Mouse (Mus musculus): Measurements from ENCODE around the gene Ifi47. TPM values are rescaled to one million over a fixed set of nuclear protein-coding genes. Genes with fewer than 3 reads are reported as not detected.
"Not testable (repeated sequence)": the region's sequence is repeated elsewhere in the genome, so short reads cannot be mapped to it uniquely, and the experiment has no call there.

Gene Ifi47
- total RNA-seq (2021) = 1 to 10 TPM; 1.3 to 3.0 TPM

- intact Hi-C loops (cut with DNase I); DNase-seq (ENCODE audit: low spot score): not testable (repeated sequence)
Observed at GRCm38 (mm10) chr11:49076001-49076757, at the start of gene Ifi47. Gene Ifi47 (plus strand): TSS chr11:49076587.

- intact Hi-C loops (cut with DNase I) = not testable (repeated sequence)
Observed at GRCm38 (mm10) chr11:49050064-49050463, 26.3 kb upstream of the Ifi47 start.

DNA sequence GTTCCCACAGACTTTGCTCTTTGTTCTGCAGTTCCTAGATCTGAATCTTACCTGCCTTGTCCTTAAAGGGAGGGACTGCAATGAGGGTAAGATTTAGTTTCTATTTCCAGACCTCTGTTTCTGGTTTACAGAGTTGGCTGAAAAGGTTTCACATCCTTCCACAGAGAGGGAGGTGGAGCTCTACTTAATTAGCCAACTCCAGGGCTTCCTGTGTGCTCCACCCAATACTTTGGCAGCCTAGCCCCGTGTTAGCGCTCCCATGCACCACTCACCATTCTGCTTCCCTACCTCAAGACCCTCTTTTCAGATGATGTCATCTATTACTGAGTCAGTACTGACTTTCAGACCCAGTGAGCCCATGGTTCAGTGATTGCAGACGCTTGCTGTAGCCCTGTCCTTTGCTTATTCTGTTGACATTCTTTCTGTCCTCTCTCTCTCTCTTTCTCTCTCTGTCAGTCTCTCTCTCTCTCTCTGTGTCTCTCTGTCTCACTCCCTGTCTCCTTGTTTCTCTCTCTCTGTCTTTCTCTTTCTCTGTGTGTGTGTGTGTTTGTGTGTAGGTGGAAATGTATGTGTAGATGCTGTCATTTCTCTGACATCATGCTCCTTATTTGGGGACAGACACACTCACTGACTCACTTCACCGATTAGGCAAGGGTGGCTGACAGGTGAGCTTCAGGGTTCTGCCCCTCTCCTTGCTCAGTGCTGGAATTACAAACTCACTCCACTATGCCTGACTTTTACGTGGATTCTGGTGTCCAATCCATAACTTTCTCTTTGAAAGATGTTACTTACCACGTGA is 25.1 kb upstream of the Ifi47 start, which contains the start of gene 9930111J21Rik2:
TSS of gene 9930111J21Rik2 (minus strand) at position 150 of the 799 bp plus-strand sequence.
- intact Hi-C loops (cut with DNase I); DNase-seq (ENCODE audit: low spot score): not testable (repeated sequence)

More at GRCm38 (mm10) chr11:49050064-49050463, 26.3 kb upstream of the Ifi47 start:
- not testable (repeated sequence) for DNase-seq (ENCODE audit: low spot score)

GRCm38 (mm10) chr11:49051894-49052293 is 24.5 kb upstream of the Ifi47 start:
- intact Hi-C loops (cut with DNase I) = not testable (repeated sequence)

DNA sequence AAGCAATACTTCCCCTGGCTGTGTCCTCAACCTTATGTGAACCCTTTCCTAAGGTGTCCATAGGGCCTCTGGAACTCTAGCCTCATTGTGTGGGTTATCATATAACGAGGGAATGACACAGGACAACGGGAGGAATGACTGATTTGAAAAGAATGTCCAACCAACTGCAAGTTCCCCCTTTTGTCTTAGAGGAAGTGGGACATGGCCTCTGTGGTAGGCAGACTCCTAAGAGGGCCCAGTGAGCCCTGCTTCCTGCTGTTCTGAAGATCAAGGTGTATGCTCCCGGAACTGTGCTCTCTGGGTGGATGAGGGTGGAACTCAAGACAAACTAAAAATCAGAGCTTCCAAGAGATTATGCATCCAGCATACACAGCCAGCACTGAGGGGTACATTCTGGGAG is 16.3 kb upstream of the Ifi47 start:
- intact Hi-C loops (cut with DNase I); DNase-seq (ENCODE audit: low spot score): not testable (repeated sequence)

More at GRCm38 (mm10) chr11:49051894-49052293, 24.5 kb upstream of the Ifi47 start:
- not testable (repeated sequence) for DNase-seq (ENCODE audit: low spot score)

DNA sequence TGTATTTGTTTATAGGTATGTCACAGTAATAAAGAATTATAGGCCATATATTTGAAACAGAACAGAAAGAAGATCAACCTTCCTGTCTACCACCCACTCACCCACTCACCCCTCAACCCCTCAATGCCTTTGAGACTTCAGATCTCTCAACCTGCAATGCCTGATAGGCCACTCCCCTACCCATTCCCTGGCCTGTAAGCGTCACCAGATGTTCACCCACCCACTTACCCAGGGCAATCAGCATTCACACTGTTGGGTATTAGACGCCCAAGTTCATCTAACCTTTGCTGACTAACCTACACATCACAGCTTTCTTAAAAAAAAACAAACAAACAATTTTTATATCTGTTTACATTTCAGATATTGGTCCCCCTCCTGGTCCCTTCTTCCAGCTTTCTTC is 14.5 kb upstream of the Ifi47 start:
- DNase-seq (ENCODE audit: low spot score); intact Hi-C loops (cut with DNase I): not testable (repeated sequence)

DNA sequence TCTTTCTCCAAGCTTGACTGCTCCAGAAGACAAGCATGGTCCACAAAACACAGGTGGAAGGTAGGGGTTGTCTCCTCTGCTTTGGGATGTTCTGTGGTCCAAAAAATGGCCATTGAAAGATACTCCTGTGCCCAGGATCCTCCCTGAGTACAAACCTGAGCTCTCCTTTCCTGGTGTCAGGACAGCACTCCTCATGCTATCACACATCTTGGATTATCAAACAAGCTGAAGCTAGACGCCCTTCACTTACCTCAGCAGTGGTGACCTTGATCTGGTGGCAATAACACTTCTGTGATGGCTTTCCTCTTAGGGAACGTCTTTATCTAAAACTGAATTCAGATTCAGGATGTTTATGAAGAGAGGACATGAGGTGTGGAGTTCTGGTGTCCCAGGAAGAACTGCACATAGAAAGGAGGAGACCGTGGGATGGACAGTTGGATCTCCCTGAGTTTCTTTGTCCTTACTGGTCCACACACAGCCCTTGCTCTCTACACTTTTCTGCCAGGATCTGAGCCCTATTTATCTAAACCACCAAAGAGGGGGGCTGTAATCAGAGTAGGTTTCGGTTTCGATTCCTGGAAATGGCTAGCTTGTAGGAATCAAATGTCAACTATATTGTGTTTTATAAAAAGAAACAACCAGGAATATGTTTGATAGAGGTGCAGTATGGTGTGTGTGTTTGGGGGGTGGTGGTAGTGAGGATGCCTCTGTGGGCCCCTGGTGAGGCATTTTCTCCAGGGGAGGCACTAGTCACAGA is 12.5 kb upstream of the Ifi47 start, which contains the start of gene Tgtp2:
TSS of gene Tgtp2 (minus strand) at position 494 of the 757 bp plus-strand sequence.
- DNase-seq (ENCODE audit: low spot score); intact Hi-C loops (cut with DNase I): not testable (repeated sequence)

DNA sequence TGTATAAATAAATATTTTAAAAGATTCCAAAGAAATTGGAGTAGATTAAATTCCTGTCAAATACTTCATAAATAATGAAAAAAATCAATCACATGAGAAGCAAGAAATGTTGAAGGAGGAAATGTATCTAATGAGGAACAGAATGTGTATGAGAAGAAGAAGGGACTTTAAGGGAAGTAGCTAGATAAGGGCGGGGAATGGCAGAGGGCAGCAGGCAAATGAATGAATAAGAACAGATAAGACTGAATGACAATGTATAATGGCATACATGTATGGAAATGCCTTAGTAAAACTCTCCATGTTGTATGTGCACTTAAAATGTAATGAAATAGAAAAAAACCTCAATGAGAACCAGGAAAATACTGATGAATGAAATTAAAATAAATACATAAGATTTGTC is 8.0 kb upstream of the Ifi47 start:
- DNase-seq (ENCODE audit: low spot score) = no peak
- intact Hi-C loops (cut with DNase I) = no loop called here

DNA sequence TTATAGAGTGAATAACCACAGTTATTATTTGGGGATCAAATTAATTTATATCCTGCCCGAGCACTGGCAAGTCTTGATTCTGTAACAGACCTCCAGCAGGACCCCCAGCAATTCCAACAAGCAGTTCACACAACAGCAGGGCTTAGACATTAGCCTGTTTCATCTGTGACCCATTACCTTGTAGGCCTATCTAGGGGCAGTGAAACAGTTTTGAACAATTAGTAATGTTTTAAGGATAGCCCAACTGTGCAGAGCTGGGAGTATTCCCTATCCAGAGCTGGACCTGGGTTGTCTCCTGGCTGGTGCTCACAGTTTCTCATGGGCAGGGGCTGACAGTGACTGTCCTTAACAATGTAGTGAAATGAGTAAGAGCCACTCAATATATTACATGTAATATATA is 625 bp downstream of the Ifi47 start:
- no peak for DNase-seq (ENCODE audit: low spot score)
- intact Hi-C loops (cut with DNase I) = no loop called here

DNA sequence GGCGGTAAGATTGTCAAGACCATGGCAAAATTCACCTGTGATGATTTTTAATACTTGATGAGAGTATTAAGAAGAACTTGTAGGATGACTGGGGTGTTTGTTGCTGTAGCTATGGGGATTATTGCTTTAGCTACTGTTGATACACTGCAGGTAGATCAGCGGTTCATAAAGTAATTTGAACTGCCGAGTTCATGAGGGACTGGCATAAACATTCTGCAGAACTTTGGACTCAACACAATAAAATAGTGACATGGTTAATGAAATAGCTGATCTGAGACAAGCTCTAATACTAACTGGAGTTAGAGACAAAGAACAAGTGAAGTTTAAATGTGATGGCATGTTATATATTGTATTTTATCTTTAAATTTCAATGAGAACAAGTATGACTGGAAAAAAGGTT is 2.3 kb downstream of the Ifi47 start:
- no peak for DNase-seq (ENCODE audit: low spot score)
- intact Hi-C loops (cut with DNase I) = loop anchor here (1.0 kb wide), 1 partner anchor 156 kb away; no protein-coding TSS in a partner anchor

- intact Hi-C loops (cut with DNase I) = no loop called here
Observed at GRCm38 (mm10) chr11:49080636-49081035, 4.2 kb downstream of the Ifi47 start.

GRCm38 (mm10) chr11:49081356-49081755 is 5.0 kb downstream of the Ifi47 start:
- intact Hi-C loops (cut with DNase I) = no loop called here
- no peak for DNase-seq (ENCODE audit: low spot score)

More at GRCm38 (mm10) chr11:49080636-49081035, 4.2 kb downstream of the Ifi47 start:
- DNase-seq (ENCODE audit: low spot score) = no peak

- DNase-seq (ENCODE audit: low spot score) = no peak
- intact Hi-C loops (cut with DNase I) = no loop called here
Observed at GRCm38 (mm10) chr11:49081886-49082285, 5.5 kb downstream of the Ifi47 start.

DNA sequence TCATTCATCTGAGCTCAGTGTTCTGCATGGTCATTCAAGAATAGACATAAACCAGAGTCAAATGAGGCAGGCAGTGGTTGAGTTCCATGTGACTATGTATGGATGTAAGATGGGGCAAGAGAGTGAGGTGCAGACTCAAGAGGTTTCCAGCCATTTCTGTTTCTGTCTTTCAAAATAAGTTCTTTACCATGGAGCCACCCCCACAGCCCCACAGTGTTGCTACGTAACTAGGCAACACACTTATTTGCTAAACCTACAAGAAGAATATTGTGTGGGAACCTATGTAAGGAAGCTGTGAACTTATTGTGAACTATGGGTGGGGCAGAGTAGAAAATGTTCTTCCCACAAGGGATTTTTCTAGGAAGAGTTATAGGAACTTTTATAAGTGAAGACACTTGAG is 6.8 kb downstream of the Ifi47 start:
- DNase-seq (ENCODE audit: low spot score) = no peak
- intact Hi-C loops (cut with DNase I) = no loop called here

GRCm38 (mm10) chr11:49083808-49084207 is 7.4 kb downstream of the Ifi47 start:
- intact Hi-C loops (cut with DNase I) = no loop called here
- no peak for DNase-seq (ENCODE audit: low spot score)

GRCm38 (mm10) chr11:49084385-49084784 is 8.0 kb downstream of the Ifi47 start:
- intact Hi-C loops (cut with DNase I) = no loop called here

DNA sequence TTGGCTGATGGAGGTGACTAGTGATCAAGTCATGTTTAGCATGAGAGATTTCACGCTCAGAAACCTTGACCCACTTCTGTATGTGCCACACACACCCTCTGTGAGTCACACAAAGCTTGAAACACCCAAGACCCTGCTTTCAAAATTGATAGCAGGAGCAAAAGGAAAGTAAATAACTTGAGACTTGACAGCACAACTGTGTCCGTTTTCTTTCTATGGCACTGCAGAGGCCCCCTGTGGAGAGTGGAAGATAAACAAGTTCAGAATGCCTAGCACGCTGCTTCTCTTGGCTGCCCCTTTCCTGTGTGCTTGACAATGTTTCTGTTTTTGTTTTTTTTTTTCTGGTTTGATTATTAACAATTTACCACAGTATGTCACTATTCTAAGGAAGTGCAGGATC is 8.5 kb downstream of the Ifi47 start:
- intact Hi-C loops (cut with DNase I) = loop anchor here (5.0 kb wide), 1 partner anchor 213 kb away; the partner anchor contains the start of gene Irgm1
- no peak for DNase-seq (ENCODE audit: low spot score)

More at GRCm38 (mm10) chr11:49084385-49084784, 8.0 kb downstream of the Ifi47 start:
- no peak for DNase-seq (ENCODE audit: low spot score)

DNA sequence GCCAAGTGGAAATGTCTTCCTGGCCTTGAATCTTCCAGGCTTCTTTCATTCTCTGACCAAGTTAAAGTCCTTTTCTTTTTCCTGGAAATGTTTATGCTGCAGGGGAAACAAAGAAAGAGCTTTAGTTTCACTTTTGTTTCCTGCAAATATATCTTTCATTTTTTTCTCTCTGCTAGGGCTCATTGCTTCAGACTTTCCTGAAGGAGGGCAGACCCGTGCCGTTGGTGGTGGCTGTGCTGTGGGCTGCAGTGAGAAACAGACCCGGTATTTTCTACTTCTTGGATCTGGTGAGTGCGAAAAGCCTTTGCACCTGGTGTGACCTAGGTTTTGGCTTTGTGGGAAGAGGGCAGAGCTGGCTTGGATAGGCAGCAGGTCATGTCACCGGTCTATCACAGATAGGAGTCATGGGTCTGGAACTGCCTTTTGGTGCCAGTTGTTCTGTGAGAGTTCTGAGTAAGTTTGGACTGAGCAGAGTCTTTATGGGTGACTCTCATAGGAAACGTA is 10.5 kb downstream of the Ifi47 start:
- DNase-seq (ENCODE audit: low spot score) = no peak
- intact Hi-C loops (cut with DNase I) = loop anchor here (5.0 kb wide), 1 partner anchor 215 kb away; the partner anchor contains the start of gene Irgm1

GRCm38 (mm10) chr11:49087830-49088616 is 11.6 kb downstream of the Ifi47 start:
- DNase-seq (ENCODE audit: low spot score) = no peak
- intact Hi-C loops (cut with DNase I) = loop anchor here (5.0 kb wide), 1 partner anchor 216 kb away; the partner anchor contains the start of gene Irgm1
